Mouse (Mus musculus) heart, embryonic 11.5 days (tissue): ENCODE measurements at regions not wholly inside any gene's neighbourhood (a gene's known extent, or its start where the extent isn't known, plus 50 kb on each side); places are given as distances from the start of the nearest gene placed in this dataset.

Experiments
- ATAC-seq: fragments of 200-750 bp; cut with Nextera tagmentation; replicated peaks from 2 replicates; pipeline ENCODE4 v1.8.0; 2017; ENCODE audit warnings: moderate library complexity; ENCODE audit not compliant: insufficient number of reproducible peaks, low FRiP score, low TSS enrichment
- H3K27ac ChIP-seq: fragments of 300-500 bp; sonication (generic); 2 replicates; pipeline ENCODE4 v1.5.1; 2014; ENCODE audit warnings: mild to moderate bottlenecking, low read depth, low read length
- H3K27me3 ChIP-seq: fragments of 300-500 bp; sonication (generic); 2 replicates; pipeline ENCODE4 v1.6.1; 2014; ENCODE audit warnings: mild to moderate bottlenecking, low read length, mixed read lengths; ENCODE audit not compliant: control insufficient read depth, insufficient read depth
- H3K36me3 ChIP-seq: fragments of 300-500 bp; sonication (generic); 2 replicates; pipeline ENCODE4 v1.6.1; 2014; ENCODE audit warnings: mild to moderate bottlenecking, low read length, moderate library complexity, mixed read lengths; ENCODE audit not compliant: control insufficient read depth, insufficient read depth
- H3K4me1 ChIP-seq: fragments of 300-500 bp; sonication (generic); 2 replicates; pipeline ENCODE4 v1.6.1; 2014; ENCODE audit warnings: low read length; ENCODE audit not compliant: control insufficient read depth, insufficient read depth
- H3K4me2 ChIP-seq: fragments of 300-500 bp; sonication (generic); 2 replicates; pipeline ENCODE4 v1.6.1; 2014; ENCODE audit warnings: mild to moderate bottlenecking, moderate library complexity
- H3K4me3 ChIP-seq: fragments of 300-500 bp; sonication (generic); 2 replicates; pipeline ENCODE4 v1.5.1; 2014; ENCODE audit warnings: low read depth, low read length
- H3K9ac ChIP-seq: fragments of 300-500 bp; sonication (generic); 2 replicates; pipeline ENCODE4 v1.6.1; 2014; ENCODE audit warnings: mild to moderate bottlenecking, low read depth, low read length, moderate library complexity
- H3K9me3 ChIP-seq: fragments of 300-500 bp; sonication (generic); replicated peaks from 2 replicates; pipeline ENCODE4 v1.6.1; 2016; ENCODE audit warnings: low read length; ENCODE audit not compliant: control insufficient read depth
- WGBS: fragments of 180-500 bp; shearing (Covaris S2); extraction: QIAGEN DNeasy Blood & Tissue Kit; methylation state at CpG from one replicate; pipeline ENCODE4 v1.1.7; 2014; ENCODE audit not compliant: insufficient replicate concordance; 5-methylcytosine and 5-hydroxymethylcytosine counted together

GRCm38 (mm10) chr12:94580345-94580744, 1111.7 kb upstream of the Flrt2 start:
- Histone ChIP-seq H3K36me3 (no peaks in the 10 kb centered on the region), H3K4me3 (no peak overlapping the region), H3K9me3 (no peaks in the 10 kb centered on the region), H3K4me1 (no peaks in the 10 kb centered on the region), H3K27me3 (no peaks in the 10 kb centered on the region), H3K9ac (no peak overlapping the region), H3K4me2 (no peak overlapping the region), H3K27ac (no peak overlapping the region)
- ATAC-seq: no peak
- WGBS: 60% methylated on average over 4 of the region's 4 CpGs

DNA sequence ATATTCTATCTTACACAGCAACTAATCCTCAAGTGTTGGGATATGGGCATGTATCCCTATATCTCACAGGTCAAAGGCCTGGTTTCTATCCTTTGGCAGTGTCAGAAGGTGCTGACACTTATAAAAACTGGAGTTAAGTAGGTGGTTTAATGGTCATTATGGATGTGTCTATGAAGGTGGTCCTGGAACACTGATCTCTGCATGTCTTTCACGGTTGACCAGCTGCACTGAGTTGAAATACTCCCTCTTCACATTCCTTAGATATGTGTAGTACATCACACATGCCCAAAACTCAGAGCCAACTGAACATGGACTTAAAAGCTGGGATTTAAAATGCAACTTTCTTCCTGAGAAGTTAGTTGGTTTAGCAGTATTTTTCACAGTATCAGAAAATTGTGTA, 1107.7 kb upstream of the Flrt2 start:
- no peak overlapping the region for H3K4me2 ChIP-seq
- no peaks in the 10 kb centered on the region for H3K9me3 ChIP-seq
- WGBS: 25% methylated on average over 1 of the region's 1 CpGs
- no peak overlapping the region for H3K4me3 ChIP-seq
- H3K27ac ChIP-seq: no peak overlapping the region
- H3K27me3 ChIP-seq: no peaks in the 10 kb centered on the region
- H3K4me1 ChIP-seq: no peaks in the 10 kb centered on the region; the same call in 1 of the 2 replicates
- H3K36me3 ChIP-seq: no peaks in the 10 kb centered on the region
- 0 out of 2 replicates have a peak, but pooled peaks have one; percentile 61 for ATAC-seq
- H3K9ac ChIP-seq: no peak overlapping the region

- Histone ChIP-seq H3K36me3 (no peaks in the 10 kb centered on the region), H3K27me3 (no peaks in the 10 kb centered on the region), H3K4me3 (no peak overlapping the region), H3K9ac (no peak overlapping the region), H3K4me2 (no peak overlapping the region), H3K27ac (no peak overlapping the region), H3K4me1 (no peaks in the 10 kb centered on the region; the same call in 1 of the 2 replicates), H3K9me3 (no peaks in the 10 kb centered on the region)
- 49% methylated on average over 4 of the region's 4 CpGs for WGBS
- no peak for ATAC-seq
Observed at GRCm38 (mm10) chr12:94587031-94587430, 1105.0 kb upstream of the Flrt2 start.

DNA sequence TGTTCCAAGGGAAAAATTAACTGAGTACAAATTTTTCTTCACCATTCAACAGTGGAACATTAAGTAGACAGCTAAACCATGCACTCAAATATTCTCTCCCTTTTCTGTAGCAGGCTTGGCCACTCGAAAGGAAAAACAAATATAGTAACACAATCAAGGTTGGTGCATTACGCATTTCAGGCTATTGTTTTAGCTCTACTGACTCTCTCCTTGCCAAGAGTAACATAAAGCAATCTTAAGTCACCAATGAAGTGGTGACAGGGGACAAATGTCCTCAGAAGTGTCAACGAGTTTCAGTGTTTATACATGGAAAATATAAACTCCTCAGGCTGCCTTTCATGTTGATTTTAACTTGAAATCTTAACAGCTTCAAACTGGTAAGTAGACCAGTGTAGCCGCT, 1103.4 kb upstream of the Flrt2 start:
- Histone ChIP-seq H3K9me3 (no peaks in the 10 kb centered on the region), H3K36me3 (no peaks in the 10 kb centered on the region), H3K4me1 (no peaks in the 10 kb centered on the region; the same call in 1 of the 2 replicates), H3K4me2 (peak overlapping the region; percentile 25), H3K4me3 (no peak overlapping the region), H3K27ac (peak overlapping the region; percentile 4; the same call in 1 of the 2 replicates), H3K27me3 (no peaks in the 10 kb centered on the region), H3K9ac (no peak overlapping the region)
- 22% methylated on average over 4 of the region's 4 CpGs for WGBS
- peak; percentile 71; the same call in 1 of the 2 replicates for ATAC-seq

DNA sequence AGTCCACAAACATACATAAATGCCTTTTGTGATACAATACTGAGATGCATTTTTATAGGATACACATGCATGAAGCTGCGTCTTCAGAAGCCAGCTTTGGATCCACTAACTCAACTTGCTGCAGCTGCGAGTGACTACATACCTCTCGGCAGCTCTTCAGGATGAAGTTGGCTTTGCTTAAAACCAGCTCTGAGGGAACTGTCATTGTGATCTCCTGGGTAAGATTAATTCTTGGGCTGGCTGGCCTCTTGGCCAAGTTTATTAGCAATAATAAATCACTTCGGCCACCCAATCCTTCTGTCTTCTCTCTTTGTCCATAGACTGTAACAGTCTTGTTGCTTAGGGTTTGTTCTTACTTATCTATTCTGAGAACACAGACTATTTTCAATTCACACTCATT, 1103.0 kb upstream of the Flrt2 start:
- WGBS: 43% methylated on average over 4 of the region's 4 CpGs
- no peak for ATAC-seq
- no peaks in the 10 kb centered on the region for H3K36me3 ChIP-seq
- H3K9ac ChIP-seq: no peak overlapping the region
- H3K4me1 ChIP-seq: no peaks in the 10 kb centered on the region; the same call in 1 of the 2 replicates
- H3K27ac ChIP-seq: peak overlapping the region; percentile 4; the same call in 1 of the 2 replicates
- H3K4me3 ChIP-seq: no peak overlapping the region
- H3K4me2 ChIP-seq: peak overlapping the region; percentile 25
- no peaks in the 10 kb centered on the region for H3K27me3 ChIP-seq
- no peaks in the 10 kb centered on the region for H3K9me3 ChIP-seq

GRCm38 (mm10) chr12:94605566-94605965, 1086.5 kb upstream of the Flrt2 start:
- Histone ChIP-seq H3K4me3 (no peak overlapping the region), H3K4me1 (no peaks in the 10 kb centered on the region), H3K4me2 (no peak overlapping the region), H3K9me3 (no peaks in the 10 kb centered on the region), H3K9ac (no peak overlapping the region), H3K36me3 (no peaks in the 10 kb centered on the region), H3K27ac (no peak overlapping the region), H3K27me3 (no peaks in the 10 kb centered on the region)
- 72% methylated on average over 1 of the region's 1 CpGs for WGBS
- ATAC-seq: no peak

GRCm38 (mm10) chr12:94636555-94636954, 1055.5 kb upstream of the Flrt2 start:
- WGBS: 68% methylated on average over 1 of the region's 1 CpGs
- no peak overlapping the region for H3K4me3 ChIP-seq
- no peak overlapping the region for H3K4me2 ChIP-seq
- H3K4me1 ChIP-seq: no peaks in the 10 kb centered on the region
- no peak overlapping the region for H3K9ac ChIP-seq
- no peaks in the 10 kb centered on the region for H3K36me3 ChIP-seq
- ATAC-seq: no peak
- no peaks in the 10 kb centered on the region for H3K27me3 ChIP-seq
- H3K9me3 ChIP-seq: no peaks in the 10 kb centered on the region
- H3K27ac ChIP-seq: no peak overlapping the region

DNA sequence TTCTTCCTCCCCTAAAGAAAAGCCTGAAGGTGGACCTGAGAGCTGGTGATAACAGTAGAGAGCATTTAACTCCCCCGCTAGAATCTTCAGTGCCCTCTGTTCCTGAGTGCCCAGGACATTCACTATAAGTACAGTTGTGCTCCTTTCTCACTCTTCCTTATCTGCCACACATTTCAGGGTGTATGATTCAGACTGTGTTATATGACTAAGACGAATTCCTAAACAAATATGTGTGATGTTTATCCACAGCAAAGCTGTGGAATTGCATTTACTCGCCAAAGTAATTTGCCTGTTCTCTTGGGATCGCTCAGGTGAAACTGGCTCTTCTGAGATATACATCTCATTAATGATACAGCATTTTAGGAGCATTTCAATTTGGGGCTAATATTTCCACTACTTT, 1051.9 kb upstream of the Flrt2 start:
- Histone ChIP-seq H3K4me1 (no peaks in the 10 kb centered on the region), H3K4me3 (no peak overlapping the region), H3K9me3 (no peaks in the 10 kb centered on the region), H3K36me3 (no peaks in the 10 kb centered on the region), H3K4me2 (no peak overlapping the region), H3K27me3 (no peaks in the 10 kb centered on the region), H3K27ac (no peak overlapping the region), H3K9ac (no peak overlapping the region)
- no peak for ATAC-seq
- 70% methylated on average over 4 of the region's 4 CpGs for WGBS

- H3K27me3 ChIP-seq: no peaks in the 10 kb centered on the region
- no peaks in the 10 kb centered on the region for H3K9me3 ChIP-seq
- H3K4me2 ChIP-seq: no peak overlapping the region
- H3K27ac ChIP-seq: no peak overlapping the region
- H3K36me3 ChIP-seq: no peaks in the 10 kb centered on the region
- no peak overlapping the region for H3K4me3 ChIP-seq
- no peaks in the 10 kb centered on the region for H3K4me1 ChIP-seq
- 67% methylated on average over 2 of the region's 2 CpGs for WGBS
- H3K9ac ChIP-seq: no peak overlapping the region
- ATAC-seq: no peak
Observed at GRCm38 (mm10) chr12:94645302-94645701, 1046.7 kb upstream of the Flrt2 start.
